Mouse (Mus musculus): ENCODE measurements around the gene Smarcd1.

Smarcd1 gene

GRCm38 (mm10) chr15:99729056-99729783, 27.3 kb downstream of the Smarcd1 start:
- in situ Hi-C loops (cut with MboI; ENCODE audit: low sequenced_read_pairs), result loop anchor here (10.0 kb wide), 1 partner anchor 166 kb away; no protein-coding TSS in a partner anchor

DNA sequence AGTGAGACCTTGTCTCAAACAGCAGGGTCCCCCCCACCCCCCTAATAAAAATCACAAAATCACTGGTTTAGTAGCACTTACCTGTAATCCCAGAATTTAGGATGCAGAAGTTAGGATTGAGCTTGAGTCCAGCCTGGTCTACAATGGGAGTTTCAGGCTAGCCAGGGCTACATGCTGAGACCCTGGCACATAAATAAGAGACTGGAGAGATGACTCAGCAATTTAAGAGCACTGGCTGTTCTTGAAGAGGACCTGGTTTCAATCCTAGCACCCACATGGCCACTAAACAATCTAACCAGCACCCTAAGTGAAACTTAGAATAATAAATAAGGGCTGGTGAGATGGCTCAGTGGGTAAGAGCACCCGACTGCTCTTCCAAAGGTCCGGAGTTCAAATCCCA, 29.2 kb downstream of the Smarcd1 start:
- in situ Hi-C loops (cut with MboI; ENCODE audit: low sequenced_read_pairs), result no loop called here

- in situ Hi-C loops (cut with MboI; ENCODE audit: low sequenced_read_pairs), result no loop called here
Observed at GRCm38 (mm10) chr15:99731678-99732077, 29.7 kb downstream of the Smarcd1 start.

DNA sequence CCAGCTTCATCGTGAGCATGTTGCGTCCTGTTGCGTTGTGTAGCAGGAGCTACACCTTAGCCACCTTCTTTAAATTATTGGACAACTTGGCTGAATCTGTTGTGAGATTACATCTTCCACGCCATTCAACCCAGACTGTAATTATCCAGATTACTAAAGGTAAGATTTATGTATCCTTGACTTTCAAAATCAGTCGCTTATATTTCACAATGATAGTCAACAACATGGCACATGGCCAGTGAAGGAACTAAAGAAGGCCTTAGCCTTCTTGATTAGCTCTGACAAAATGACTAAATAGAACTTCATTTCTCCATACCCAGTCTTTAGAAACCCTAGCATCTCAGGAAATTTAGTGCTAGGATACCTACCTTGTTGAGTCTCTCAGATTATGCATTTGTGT, 31.3 kb downstream of the Smarcd1 start:
- in situ Hi-C loops (cut with MboI; ENCODE audit: low sequenced_read_pairs), result no loop called here

GRCm38 (mm10) chr15:99735631-99736030, 33.7 kb downstream of the Smarcd1 start:
- in situ Hi-C loops (cut with MboI; ENCODE audit: low sequenced_read_pairs), result no loop called here

DNA sequence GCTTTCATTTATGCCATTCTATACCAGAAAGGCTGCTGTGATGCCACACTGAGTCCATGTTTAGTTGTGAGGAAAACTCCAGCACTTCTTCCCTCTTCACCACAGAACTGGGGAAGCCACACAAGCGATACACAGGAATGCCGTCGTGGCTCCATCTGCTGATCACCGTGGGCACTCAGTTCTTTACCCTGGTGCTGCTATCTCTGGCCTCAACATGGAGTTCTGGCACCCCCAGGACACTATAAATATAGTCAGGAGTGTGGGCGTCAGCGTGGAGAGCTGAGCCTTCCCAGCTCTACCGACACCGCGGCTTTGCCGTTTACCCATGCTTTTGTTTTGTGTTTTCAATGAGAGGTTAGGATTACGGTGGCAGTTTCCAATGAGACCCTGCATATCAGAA, 34.7 kb downstream of the Smarcd1 start:
- in situ Hi-C loops (cut with MboI; ENCODE audit: low sequenced_read_pairs), result no loop called here

GRCm38 (mm10) chr15:99740229-99740628, 38.3 kb downstream of the Smarcd1 start:
- in situ Hi-C loops (cut with MboI; ENCODE audit: low sequenced_read_pairs), result no loop called here

- in situ Hi-C loops (cut with MboI; ENCODE audit: low sequenced_read_pairs), result no loop called here
Observed at GRCm38 (mm10) chr15:99754204-99754603, 52.3 kb downstream of the Smarcd1 start.

Data from CH12F3 (cell line).